ENCODE assay signal across 18 mouse cellular contexts in genomic region chr5:8960534-8960933, GRCm38 (mm10). TPM values are rescaled to one million over a fixed set of nuclear protein-coding genes. Genes with fewer than 3 reads are reported as not detected.
A peak's percentile ranks its signal among the peaks of the same experiment; 100 is the strongest.
DNase-seq lines count a peak whose midpoint lies in the region; ATAC-seq lines count a peak whose summit lies in the region.
"Had no signal": no experiment of that assay in that cellular context is flagged by ENCODE, and none has a peak within 500 bp of the region (broad histone marks: within the 10 kb centered on the region; RNA-seq: fewer than 3 reads in every experiment).

No protein-coding gene starts in this region.

- H3K27ac ChIP-seq in kidney, embryonic 14.5 days (ENCODE audit: low read depth, low read length): no peak overlapping the region
- no peak overlapping the region for H3K27ac ChIP-seq in neural tube, embryonic 14.5 days (ENCODE audit: low read depth, low read length)
- H3K27ac ChIP-seq: embryonic facial prominence, embryonic 12.5 days; forebrain, embryonic 10.5 days; heart, embryonic 15.5 days; kidney, postnatal 0 days had no signal

- no peaks in the 10 kb centered on the region for H3K4me1 ChIP-seq in kidney, embryonic 14.5 days (ENCODE audit: control insufficient read depth, insufficient read depth, low read length)
- no peaks in the 10 kb centered on the region for H3K4me1 ChIP-seq in neural tube, embryonic 14.5 days (ENCODE audit: control insufficient read depth, insufficient read depth, low read length)
- H3K4me1 ChIP-seq: embryonic facial prominence, embryonic 12.5 days; forebrain, embryonic 10.5 days; heart, embryonic 15.5 days had no signal

- H3K9me3 ChIP-seq in kidney, embryonic 14.5 days (ENCODE audit: control insufficient read depth, low read length): no peaks in the 10 kb centered on the region
- no peaks in the 10 kb centered on the region for H3K9me3 ChIP-seq in neural tube, embryonic 14.5 days (ENCODE audit: control insufficient read depth, low read length)
- H3K9me3 ChIP-seq: embryonic facial prominence, embryonic 12.5 days; forebrain, embryonic 10.5 days; heart, embryonic 15.5 days; megakaryocyte, embryonic 14.5 days had no signal

- H3K27me3 ChIP-seq in kidney, embryonic 14.5 days (ENCODE audit: control insufficient read depth, insufficient read depth, low read length): no peaks in the 10 kb centered on the region
- no peaks in the 10 kb centered on the region for H3K27me3 ChIP-seq in neural tube, embryonic 14.5 days (ENCODE audit: control insufficient read depth, insufficient read depth, low read length)
- H3K27me3 ChIP-seq: embryonic facial prominence, embryonic 12.5 days; heart, embryonic 15.5 days; megakaryocyte, embryonic 14.5 days had no signal

- H3K9ac ChIP-seq in kidney, embryonic 14.5 days (ENCODE audit: low read depth, low read length): no peak overlapping the region
- no peak overlapping the region for H3K9ac ChIP-seq in neural tube, embryonic 14.5 days (replicated peaks; ENCODE audit: low read depth, low read length)
- H3K9ac ChIP-seq: embryonic facial prominence, embryonic 12.5 days; heart, embryonic 15.5 days had no signal

- 87% methylated on average over 4 of the region's 4 CpGs for WGBS in kidney, embryonic 14.5 days
- WGBS in neural tube, embryonic 14.5 days: 86% methylated on average over 4 of the region's 4 CpGs

- H3K4me3 ChIP-seq in kidney, embryonic 14.5 days (ENCODE audit: low read length): no peak overlapping the region
- no peak overlapping the region for H3K4me3 ChIP-seq in neural tube, embryonic 14.5 days (ENCODE audit: low read depth, low read length)
- H3K4me3 ChIP-seq: embryonic facial prominence, embryonic 12.5 days; forebrain, embryonic 10.5 days; heart, embryonic 15.5 days; megakaryocyte, embryonic 14.5 days had no signal

- no peak overlapping the region for H3K4me2 ChIP-seq in kidney, embryonic 14.5 days (replicated peaks; ENCODE audit: low read depth, low read length)
- H3K4me2 ChIP-seq in neural tube, embryonic 14.5 days (ENCODE audit: low read depth, low read length): no peak overlapping the region
- H3K4me2 ChIP-seq: embryonic facial prominence, embryonic 12.5 days; heart, embryonic 15.5 days had no signal

- H3K36me3 ChIP-seq in kidney, embryonic 14.5 days (ENCODE audit: control insufficient read depth, insufficient read depth, low read length): peaks cover 13% of the 10 kb centered on the region; the same call in 1 of the 2 replicates
- H3K36me3 ChIP-seq in neural tube, embryonic 14.5 days (ENCODE audit: control insufficient read depth, insufficient read depth, low read length): peaks cover 17% of the 10 kb centered on the region

- 0 out of 2 replicates have a peak, but pooled peaks have one; percentile 52 for ATAC-seq in kidney, embryonic 14.5 days (ENCODE audit: low FRiP score, low TSS enrichment)
- 0 out of 2 replicates have a peak, but pooled peaks have one; percentile 48 for ATAC-seq in erythroid progenitor cell, adult 5-6 weeks (replicated peaks; ENCODE audit: low FRiP score, poor library complexity, severe bottlenecking)
- ATAC-seq in neural tube, embryonic 14.5 days (ENCODE audit: low read depth): peak; percentile 28; the same call in 1 of the 2 replicates
- ATAC-seq in cerebellum, adult (ENCODE audit: insufficient number of reproducible peaks, low FRiP score, low TSS enrichment): no peak
- ATAC-seq: CD4-positive, CD25-positive, alpha-beta regulatory T cell, adult 4 months; lung, postnatal 0 days had no signal

- DNase-seq in kidney, postnatal 25 days: no peak
- peak; percentile 25 for DNase-seq in ZHBTc4 (ENCODE audit: low read depth, low spot score)
- no peak for DNase-seq in adrenal gland, postnatal 25 days
- DNase-seq: cerebellum, postnatal 36 days; layer of hippocampus, adult 9-11 months; right cerebral cortex, postnatal 25 days; thymus, postnatal 14 days had no signal

RNA-seq across cellular contexts. Expression of gene Crot, which starts 36.6 kb away (rescaled TPM):
- polyA plus RNA-seq in kidney, embryonic 14.5 days (2014; fragmentation: Nextera tagmentation; extraction: Ambion mirVana): 37.2 and 48.9 TPM in 2 replicates
- 7.9 and 15.5 TPM in 2 replicates for total RNA-seq in erythroid progenitor cell, adult 5-6 weeks (2015; ENCODE audit: low replicate concordance)
- 6.4 and 6.7 TPM in 2 replicates for total RNA-seq in erythroid progenitor cell, adult 5-6 weeks (2017; ENCODE audit: low replicate concordance)
- polyA plus RNA-seq in neural tube, embryonic 14.5 days (2014; fragmentation: Nextera tagmentation; extraction: Ambion mirVana): 23.7 and 27.5 TPM in 2 replicates
- total RNA-seq in adrenal gland, postnatal 25 days (2021): 40.1 and 49.5 TPM in 2 replicates
